Mouse (Mus musculus) limb, embryonic 10.5 days (tissue): ENCODE measurements at regions not wholly inside any gene's neighbourhood (a gene's known extent, or its start where the extent isn't known, plus 50 kb on each side); places are given as distances from the start of the nearest gene placed in this dataset.
A peak's percentile ranks its signal among the peaks of the same experiment; 100 is the strongest.

Experiments used
- DNase-seq: peaks from one replicate; pipeline ENCODE4 v3.0.0-alpha.2; 2017; ENCODE audit warnings: low spot score
- H3K27ac ChIP-seq: fragments of 300-500 bp; sonication (generic); 2 replicates; pipeline ENCODE4 v1.5.1; 2016; ENCODE audit warnings: mild to moderate bottlenecking
- H3K27me3 ChIP-seq: fragments of 300-500 bp; sonication (generic); 2 replicates; pipeline ENCODE4 v1.6.1; 2016; ENCODE audit warnings: low read depth, mild to moderate bottlenecking; ENCODE audit not compliant: poor library complexity, severe bottlenecking
- H3K36me3 ChIP-seq: fragments of 300-500 bp; sonication (generic); 2 replicates; pipeline ENCODE4 v1.6.1; 2016; ENCODE audit warnings: mild to moderate bottlenecking, moderate library complexity
- H3K4me1 ChIP-seq: fragments of 300-500 bp; sonication (generic); 2 replicates; pipeline ENCODE4 v1.6.1; 2016
- H3K4me3 ChIP-seq: fragments of 300-500 bp; sonication (generic); 2 replicates; pipeline ENCODE4 v1.5.1; 2016; ENCODE audit warnings: mild to moderate bottlenecking, moderate library complexity
- H3K9me3 ChIP-seq: fragments of 300-500 bp; sonication (generic); replicated peaks from 2 replicates; pipeline ENCODE4 v1.6.1; 2016; ENCODE audit warnings: mild to moderate bottlenecking
- WGBS: fragments of 180-500 bp; shearing (Covaris S2); methylation state at CpG from one replicate; pipeline ENCODE4 v1.1.7; 2016; 5-methylcytosine and 5-hydroxymethylcytosine counted together

GRCm38 (mm10) chr11:19714211-19714610 is 210.0 kb upstream of the Spred2 start:
- 32% methylated on average over 5 of the region's 5 CpGs for WGBS
- Histone ChIP-seq H3K4me1 (peaks cover 17% of the 10 kb centered on the region), H3K9me3 (no peaks in the 10 kb centered on the region), H3K36me3 (no peaks in the 10 kb centered on the region), H3K27ac (no peak overlapping the region), H3K4me3 (no peak overlapping the region), H3K27me3 (no peaks in the 10 kb centered on the region)
- DNase-seq = no peak

DNA sequence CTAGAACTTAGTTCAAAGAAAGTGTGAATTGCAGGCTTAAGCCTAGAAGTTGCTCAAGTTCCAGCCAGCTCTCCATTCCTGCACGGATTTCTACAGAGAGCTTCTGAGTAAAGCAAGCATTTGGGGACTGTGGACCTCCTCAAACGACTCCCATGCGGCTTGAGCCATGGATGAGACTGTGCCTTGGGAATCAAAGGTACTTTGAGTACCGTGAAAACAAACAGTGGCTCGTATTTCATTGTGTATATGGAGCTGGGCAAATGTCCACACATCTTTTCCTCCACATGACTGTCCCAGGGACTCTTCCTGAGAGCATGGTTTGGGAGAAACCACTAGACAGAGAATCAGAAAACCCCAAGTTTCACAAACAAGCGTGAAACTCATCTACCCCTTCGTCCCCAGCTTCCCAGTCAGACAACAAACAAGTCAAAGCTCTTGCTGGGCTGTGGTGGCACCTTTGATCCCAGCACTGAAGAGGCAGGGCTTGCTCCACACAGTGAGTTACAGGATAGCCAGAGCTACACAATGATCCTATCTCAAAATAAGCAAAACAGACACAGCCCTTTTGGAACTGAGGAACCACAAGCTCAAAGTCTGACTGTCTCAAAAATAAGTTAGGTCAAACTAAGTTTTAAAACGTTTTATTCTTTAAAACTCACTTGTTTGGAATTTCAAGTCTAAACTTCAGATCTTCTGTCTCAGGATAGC is 209.1 kb upstream of the Spred2 start:
- Histone ChIP-seq H3K4me3 (no peak overlapping the region), H3K4me1 (peaks cover 17% of the 10 kb centered on the region), H3K36me3 (no peaks in the 10 kb centered on the region), H3K27me3 (no peaks in the 10 kb centered on the region), H3K27ac (no peak overlapping the region), H3K9me3 (no peaks in the 10 kb centered on the region)
- no peak for DNase-seq
- 13% methylated on average over 8 of the region's 8 CpGs for WGBS

DNA sequence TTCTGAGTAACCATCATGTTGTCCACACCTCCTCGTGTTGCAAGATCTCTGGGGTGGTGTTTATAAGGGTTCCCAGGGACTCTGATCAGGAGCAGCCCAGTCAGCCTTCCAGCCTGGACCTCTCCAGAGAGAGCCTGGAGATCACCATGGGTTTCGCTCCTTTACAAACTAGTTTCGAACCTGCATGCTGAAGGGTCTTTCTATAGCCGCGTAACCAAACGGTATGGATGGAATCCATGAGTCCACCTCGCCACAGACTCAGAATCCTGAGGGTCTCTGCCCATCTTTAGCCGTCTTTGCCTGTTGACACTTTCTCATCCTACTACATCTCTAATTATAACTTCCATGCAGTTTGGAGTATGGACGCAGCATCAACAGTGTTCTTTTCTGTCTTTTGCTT is 206.0 kb upstream of the Spred2 start:
- H3K27ac ChIP-seq = no peak overlapping the region
- WGBS = 94% methylated on average over 9 of the region's 9 CpGs
- no peak for DNase-seq
- peaks cover 17% of the 10 kb centered on the region for H3K4me1 ChIP-seq
- H3K4me3 ChIP-seq = no peak overlapping the region
- H3K27me3 ChIP-seq = no peaks in the 10 kb centered on the region
- no peaks in the 10 kb centered on the region for H3K36me3 ChIP-seq
- no peaks in the 10 kb centered on the region for H3K9me3 ChIP-seq

- 93% methylated on average over 8 of the region's 8 CpGs for WGBS
Measured at GRCm38 (mm10) chr11:19729031-19729430, 195.1 kb upstream of the Spred2 start.

GRCm38 (mm10) chr11:19730747-19731146 is 193.4 kb upstream of the Spred2 start:
- Histone ChIP-seq H3K27me3 (peaks cover 4% of the 10 kb centered on the region; the same call in 1 of the 2 replicates), H3K4me1 (peaks cover under 1% of the 10 kb centered on the region), H3K4me3 (no peak overlapping the region), H3K27ac (no peak overlapping the region), H3K36me3 (no peaks in the 10 kb centered on the region), H3K9me3 (no peaks in the 10 kb centered on the region)
- no peak for DNase-seq
- WGBS = 96% methylated on average over 5 of the region's 5 CpGs

More at GRCm38 (mm10) chr11:19729031-19729430, 195.1 kb upstream of the Spred2 start:
- Histone ChIP-seq H3K36me3 (no peaks in the 10 kb centered on the region), H3K4me3 (no peak overlapping the region), H3K27me3 (0 out of 2 replicates have a peak, but pooled peaks cover 4% of the 10 kb centered on the region), H3K9me3 (no peaks in the 10 kb centered on the region), H3K4me1 (no peaks in the 10 kb centered on the region), H3K27ac (no peak overlapping the region)
- no peak for DNase-seq

DNA sequence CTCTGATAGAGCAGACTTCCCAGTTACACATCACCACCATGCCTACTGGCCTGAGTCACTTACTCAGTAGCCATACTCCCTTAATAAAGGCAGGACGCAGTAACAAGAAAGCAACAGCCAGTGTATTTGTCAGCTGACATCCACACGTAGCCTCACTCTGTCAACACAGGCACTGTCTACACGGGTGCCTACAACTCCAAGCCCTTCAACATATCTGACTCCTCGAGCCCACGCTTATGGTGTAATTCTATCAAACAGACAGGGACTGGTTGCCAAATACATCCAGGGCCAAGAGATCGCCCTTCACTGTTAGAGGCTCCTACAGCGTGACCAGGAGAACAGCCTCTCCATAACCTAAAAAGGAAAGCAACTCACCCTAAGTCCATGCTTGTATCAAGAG is 188.1 kb upstream of the Spred2 start:
- WGBS = 90% methylated on average over 7 of the region's 7 CpGs
- Histone ChIP-seq H3K4me1 (peaks cover 49% of the 10 kb centered on the region), H3K27ac (no peak overlapping the region), H3K27me3 (peaks cover 20% of the 10 kb centered on the region; the same call in 1 of the 2 replicates), H3K4me3 (no peak overlapping the region), H3K36me3 (no peaks in the 10 kb centered on the region), H3K9me3 (no peaks in the 10 kb centered on the region)
- DNase-seq = no peak

- 24% methylated on average over 7 of the region's 7 CpGs for WGBS
- Histone ChIP-seq H3K36me3 (no peaks in the 10 kb centered on the region), H3K27ac (no peak overlapping the region; the same call in 1 of the 2 replicates), H3K9me3 (no peaks in the 10 kb centered on the region), H3K4me1 (peaks cover 49% of the 10 kb centered on the region), H3K27me3 (peaks cover 20% of the 10 kb centered on the region; the same call in 1 of the 2 replicates), H3K4me3 (no peak overlapping the region)
- DNase-seq = no peak
Measured at GRCm38 (mm10) chr11:19736926-19737325, 187.2 kb upstream of the Spred2 start.

- Histone ChIP-seq H3K9me3 (no peaks in the 10 kb centered on the region), H3K4me1 (peaks cover 49% of the 10 kb centered on the region), H3K36me3 (no peaks in the 10 kb centered on the region), H3K4me3 (no peak overlapping the region), H3K27ac (0 out of 2 replicates have a peak overlapping the region, but pooled peaks have one; percentile 53), H3K27me3 (peaks cover 20% of the 10 kb centered on the region; the same call in 1 of the 2 replicates)
- 32% methylated on average over 5 of the region's 5 CpGs for WGBS
- no peak for DNase-seq
Measured at GRCm38 (mm10) chr11:19737331-19737730, 186.8 kb upstream of the Spred2 start.

DNA sequence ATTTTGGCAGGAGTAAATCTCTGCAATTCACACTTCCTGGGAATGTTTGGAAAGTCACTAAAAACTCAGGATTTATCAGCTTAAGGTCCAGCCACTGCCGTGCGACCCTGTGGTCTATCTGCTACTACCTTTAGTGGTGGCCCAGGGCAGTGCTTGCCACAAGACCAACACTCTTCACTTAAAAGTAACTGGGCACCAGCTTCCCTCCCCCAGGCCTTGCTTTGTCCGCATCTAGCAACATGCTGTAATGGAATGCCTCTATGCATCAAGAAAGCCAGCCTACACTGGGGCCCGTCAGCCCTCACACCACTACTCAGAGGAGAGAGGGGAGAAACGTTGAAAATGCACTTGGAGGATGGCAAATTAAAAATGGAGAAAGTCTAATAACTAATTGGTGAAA is 186.4 kb upstream of the Spred2 start:
- H3K9me3 ChIP-seq = no peaks in the 10 kb centered on the region
- DNase-seq = no peak
- H3K4me3 ChIP-seq = no peak overlapping the region
- no peaks in the 10 kb centered on the region for H3K36me3 ChIP-seq
- H3K27ac ChIP-seq = 0 out of 2 replicates have a peak overlapping the region, but pooled peaks have one; percentile 53
- peaks cover 23% of the 10 kb centered on the region; the same call in 1 of the 2 replicates for H3K27me3 ChIP-seq
- WGBS = 36% methylated on average over 5 of the region's 5 CpGs
- peaks cover 49% of the 10 kb centered on the region for H3K4me1 ChIP-seq

GRCm38 (mm10) chr11:19739527-19740151 is 184.5 kb upstream of the Spred2 start:
- WGBS = 46% methylated on average over 9 of the region's 9 CpGs
- no peaks in the 10 kb centered on the region for H3K9me3 ChIP-seq
- H3K36me3 ChIP-seq = no peaks in the 10 kb centered on the region
- no peak for DNase-seq
- H3K27ac ChIP-seq = no peak overlapping the region
- peaks cover 49% of the 10 kb centered on the region for H3K4me1 ChIP-seq
- H3K4me3 ChIP-seq = no peak overlapping the region
- peaks cover 26% of the 10 kb centered on the region; the same call in 1 of the 2 replicates for H3K27me3 ChIP-seq

DNA sequence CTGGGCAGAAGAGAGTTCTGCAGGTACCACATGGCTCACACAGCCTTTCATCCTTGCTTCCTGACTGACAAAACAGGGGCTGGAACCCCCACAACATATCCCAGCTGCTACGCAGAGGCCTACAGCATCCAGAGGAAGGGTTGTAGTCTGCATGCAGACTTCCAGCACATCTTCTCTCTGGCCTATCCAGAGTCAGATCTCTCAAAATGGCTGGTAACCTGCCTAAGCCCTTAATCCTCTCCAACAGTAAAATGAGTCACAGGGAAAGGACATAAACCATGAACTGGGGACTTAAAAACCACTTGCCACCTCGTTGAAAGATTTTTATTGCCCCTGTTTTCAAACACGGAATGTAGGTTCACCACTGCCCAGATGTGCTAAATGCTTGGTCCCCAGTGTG is 183.6 kb upstream of the Spred2 start:
- 44% methylated on average over 3 of the region's 3 CpGs for WGBS
- Histone ChIP-seq H3K27ac (no peak overlapping the region), H3K27me3 (peaks cover 26% of the 10 kb centered on the region; the same call in 1 of the 2 replicates), H3K4me3 (no peak overlapping the region), H3K36me3 (no peaks in the 10 kb centered on the region), H3K9me3 (no peaks in the 10 kb centered on the region), H3K4me1 (peaks cover 50% of the 10 kb centered on the region)
- no peak for DNase-seq

DNA sequence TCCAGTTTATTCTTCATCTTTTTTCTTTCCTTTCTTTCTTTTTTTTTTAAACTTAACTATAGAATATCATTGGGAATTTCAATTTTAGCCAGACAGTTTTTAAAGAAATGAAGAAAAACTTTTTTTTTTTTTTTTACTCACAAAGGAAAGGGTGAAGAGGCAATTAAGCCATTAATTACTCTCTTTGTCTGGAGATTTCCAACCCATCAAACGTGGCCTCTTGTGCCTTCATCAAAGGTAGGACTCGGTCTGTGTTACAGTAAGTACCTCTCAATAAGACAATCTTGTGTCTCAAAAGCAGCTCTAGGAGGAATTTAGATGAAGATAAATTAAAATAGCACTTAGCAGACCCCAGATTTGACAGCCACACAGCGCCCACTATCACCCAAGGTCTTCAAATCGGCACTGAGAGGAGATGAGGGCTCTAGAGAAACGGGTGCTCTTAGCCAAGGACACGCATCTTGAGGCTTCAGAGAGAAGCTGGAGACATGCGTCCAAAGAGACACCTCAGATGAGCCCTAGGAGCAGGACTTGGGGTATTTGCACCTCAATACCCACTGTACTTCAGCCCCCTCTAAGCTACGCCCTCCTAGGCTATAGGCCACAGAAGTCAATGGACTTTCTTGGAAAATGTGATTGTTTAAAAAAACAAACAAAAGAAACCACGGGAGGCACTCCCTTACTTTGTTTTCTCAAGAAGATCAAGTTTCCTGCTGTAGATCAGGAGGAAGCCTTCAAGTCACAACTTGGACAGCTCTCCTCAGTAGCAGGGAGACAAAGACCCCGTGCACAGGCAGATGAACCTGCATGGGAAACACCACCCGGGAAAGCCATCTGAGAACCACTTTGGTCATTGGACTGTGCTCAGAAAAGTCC is 176.8 kb upstream of the Spred2 start:
- WGBS = 54% methylated on average over 11 of the region's 11 CpGs
- Histone ChIP-seq H3K36me3 (no peaks in the 10 kb centered on the region), H3K4me3 (no peak overlapping the region), H3K4me1 (peaks cover 9% of the 10 kb centered on the region), H3K27ac (no peak overlapping the region), H3K27me3 (peaks cover 10% of the 10 kb centered on the region; the same call in 1 of the 2 replicates), H3K9me3 (no peaks in the 10 kb centered on the region)
- no peak for DNase-seq
